Mouse (Mus musculus): ENCODE data around the gene Traip.

The Traip gene

GRCm38 (mm10) chr9:107971690-107972541 is 22.0 kb downstream of the Traip start:
- DNase-seq (ENCODE audit: low read depth), result peak; percentile 54

DNA sequence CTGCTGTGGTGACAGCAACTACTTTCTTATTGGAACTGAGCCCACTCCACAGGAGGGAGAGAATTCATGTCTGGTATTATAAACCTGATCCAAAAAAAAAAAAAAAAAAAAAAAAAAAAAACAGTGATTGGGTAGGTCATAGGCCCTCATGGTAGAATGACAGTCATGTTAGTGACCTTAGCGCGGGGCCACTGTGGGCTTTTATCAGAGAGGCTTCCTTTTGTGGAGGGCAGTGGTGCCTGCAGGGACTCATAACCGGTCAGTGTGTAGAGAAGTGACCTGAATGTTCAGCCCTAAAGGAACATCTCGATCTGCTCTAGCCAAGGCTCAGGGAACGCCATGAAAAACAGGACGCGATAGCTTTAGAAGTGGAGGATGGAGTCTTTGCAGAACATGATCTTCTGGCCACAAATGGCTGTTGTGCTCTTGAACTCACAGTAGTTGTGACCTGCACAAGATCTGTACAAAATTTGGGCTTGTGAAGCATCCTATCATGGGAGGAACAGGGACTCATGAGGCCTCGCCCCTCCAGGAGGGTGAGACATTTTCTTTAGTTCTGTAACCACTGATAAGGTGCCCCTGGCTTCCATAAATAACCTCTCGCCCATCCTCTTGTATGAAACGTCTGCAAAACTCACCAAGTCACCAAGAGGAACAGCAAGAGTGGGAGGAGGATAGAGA is 24.7 kb downstream of the Traip start:
- DNase-seq (ENCODE audit: low read depth), result no peak

DNA sequence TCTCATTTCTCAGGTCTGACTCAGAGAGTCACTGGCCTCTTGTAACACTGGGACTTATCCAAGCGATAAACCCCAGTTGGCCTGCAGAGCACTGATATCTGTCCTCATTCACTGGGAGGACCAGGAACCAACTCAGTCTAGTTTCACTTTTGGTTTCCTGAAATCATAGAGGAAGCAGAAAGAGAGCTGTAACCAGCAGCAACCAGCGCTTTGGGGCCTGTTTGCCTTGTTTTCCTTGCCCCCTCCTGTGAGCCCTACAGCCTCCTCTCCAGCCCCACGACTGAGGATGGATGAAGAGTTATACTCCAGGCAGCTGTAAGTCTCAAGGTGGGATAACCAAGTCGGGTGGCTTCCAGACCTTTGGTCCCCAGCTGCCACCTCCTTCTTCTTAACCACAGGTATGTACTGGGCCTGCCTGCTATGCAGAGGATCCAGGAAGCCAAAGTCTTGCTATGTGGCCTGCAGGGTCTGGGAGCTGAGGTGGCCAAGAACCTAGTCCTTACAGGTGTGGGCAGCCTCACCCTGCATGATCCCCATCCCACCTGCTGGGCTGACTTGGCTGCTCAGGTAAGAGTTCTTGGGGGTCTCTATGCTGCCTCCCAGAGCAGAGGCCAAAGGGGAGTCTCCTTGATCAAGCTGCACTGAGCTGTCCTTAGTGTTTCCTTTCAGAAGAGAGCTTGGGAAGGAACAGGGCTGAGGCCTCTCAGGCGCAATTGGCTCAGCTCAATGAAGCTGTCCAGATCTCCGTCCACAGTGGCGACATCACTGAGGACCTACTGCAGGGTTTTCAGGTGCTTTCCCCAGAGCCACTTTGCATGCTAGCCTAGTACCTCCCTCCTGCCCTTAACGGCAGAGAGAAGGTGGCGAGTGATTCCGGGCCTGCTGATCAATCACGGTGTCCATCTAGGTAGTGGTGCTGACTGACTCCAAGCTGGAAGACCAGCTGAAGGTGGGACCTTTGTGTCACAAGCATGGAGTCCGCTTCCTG is 25.8 kb downstream of the Traip start, which contains the start of gene Uba7:
Uba7 (plus strand) TSS at position 107 of the 988 bp plus-strand sequence.
- DNase-seq (ENCODE audit: low read depth), result peak; percentile 88

DNA sequence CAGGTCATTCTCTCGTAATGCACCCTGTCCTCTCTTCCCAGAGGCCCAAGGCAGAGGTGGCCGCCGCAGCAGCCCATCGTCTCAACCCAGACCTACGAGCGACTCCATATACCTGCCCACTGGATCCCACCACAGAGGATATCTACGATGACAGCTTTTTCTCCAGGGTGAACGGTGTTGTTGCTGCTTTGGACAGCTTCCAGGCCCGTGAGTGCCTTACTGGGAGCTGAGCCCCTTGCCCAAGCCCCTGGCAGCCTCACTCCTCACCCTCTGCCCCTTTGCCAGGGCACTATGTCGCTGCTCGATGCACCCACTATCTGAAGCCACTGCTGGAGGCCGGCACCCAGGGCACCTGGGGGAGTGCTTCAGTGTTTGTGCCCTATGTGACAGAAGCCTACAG is 28.9 kb downstream of the Traip start:
- no peak for DNase-seq (ENCODE audit: low read depth)

- DNase-seq (ENCODE audit: low read depth), result no peak
Measured at GRCm38 (mm10) chr9:107981684-107982605, 32.0 kb downstream of the Traip start.

DNA sequence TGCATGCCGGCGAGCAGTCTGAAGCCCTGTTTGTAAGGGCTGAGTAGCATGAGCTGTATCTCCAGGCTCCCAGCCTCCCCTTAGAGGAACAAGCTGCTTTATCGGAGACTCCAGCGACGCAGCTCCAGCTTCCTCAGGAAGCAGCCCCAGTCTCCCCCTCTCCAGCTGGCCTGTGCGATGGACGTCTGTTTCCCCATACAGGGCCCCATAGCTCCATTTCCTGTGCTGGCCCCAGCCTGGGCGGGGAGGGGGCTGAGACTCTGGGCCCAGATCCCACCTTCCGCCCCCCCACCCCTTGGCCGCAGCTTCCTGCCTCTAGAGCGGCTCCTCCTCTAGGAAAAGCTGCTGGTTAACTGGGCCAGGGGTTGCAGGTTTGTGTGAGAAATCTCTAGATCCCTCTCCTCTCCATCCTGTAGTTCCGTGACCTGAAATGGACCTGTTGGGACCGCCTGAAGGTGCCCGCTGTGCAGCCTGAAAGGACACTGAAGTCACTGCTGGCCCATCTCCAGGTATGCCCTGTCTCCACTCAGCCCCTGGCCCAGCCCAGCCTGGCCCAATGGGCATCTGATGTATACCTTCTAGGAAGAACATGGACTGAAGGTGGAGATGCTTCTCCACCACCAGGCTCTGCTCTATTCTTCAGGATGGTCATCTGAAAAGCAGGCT is 32.9 kb downstream of the Traip start, which contains the start of gene Gm20661:
Gm20661 (plus strand) TSS at position 378 of the 666 bp plus-strand sequence.
- no peak for DNase-seq (ENCODE audit: low read depth)

DNA sequence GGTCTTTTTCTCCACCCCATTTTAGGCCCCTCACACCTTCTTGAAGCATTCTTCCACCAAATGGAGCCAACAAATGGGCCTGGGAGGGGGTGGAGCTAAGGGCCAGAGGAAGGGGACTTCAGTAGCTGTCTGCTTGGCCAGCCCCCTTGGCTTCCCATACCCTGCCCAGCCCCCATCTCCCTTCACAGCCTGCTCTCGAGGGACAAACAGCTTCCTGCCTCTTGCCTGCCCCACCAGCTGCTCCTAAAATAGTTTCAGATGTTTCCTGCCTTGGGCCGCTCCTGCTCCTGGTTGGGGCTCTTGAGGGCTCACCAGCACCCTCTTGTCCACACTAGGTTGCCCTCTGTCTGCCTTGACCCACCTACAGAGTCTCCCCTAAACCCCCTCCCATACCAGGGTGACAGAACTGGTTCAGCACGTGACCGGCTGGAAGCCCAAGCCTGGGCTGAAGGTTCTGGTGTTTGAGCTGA is 33.5 kb downstream of the Traip start:
- no peak for DNase-seq (ENCODE audit: low read depth)

- no peak for DNase-seq (ENCODE audit: low read depth)
Measured at GRCm38 (mm10) chr9:107984052-107984753, 34.3 kb downstream of the Traip start.

- no peak for DNase-seq (ENCODE audit: low read depth)
Measured at GRCm38 (mm10) chr9:107984754-107985055, 34.8 kb downstream of the Traip start.

DNA sequence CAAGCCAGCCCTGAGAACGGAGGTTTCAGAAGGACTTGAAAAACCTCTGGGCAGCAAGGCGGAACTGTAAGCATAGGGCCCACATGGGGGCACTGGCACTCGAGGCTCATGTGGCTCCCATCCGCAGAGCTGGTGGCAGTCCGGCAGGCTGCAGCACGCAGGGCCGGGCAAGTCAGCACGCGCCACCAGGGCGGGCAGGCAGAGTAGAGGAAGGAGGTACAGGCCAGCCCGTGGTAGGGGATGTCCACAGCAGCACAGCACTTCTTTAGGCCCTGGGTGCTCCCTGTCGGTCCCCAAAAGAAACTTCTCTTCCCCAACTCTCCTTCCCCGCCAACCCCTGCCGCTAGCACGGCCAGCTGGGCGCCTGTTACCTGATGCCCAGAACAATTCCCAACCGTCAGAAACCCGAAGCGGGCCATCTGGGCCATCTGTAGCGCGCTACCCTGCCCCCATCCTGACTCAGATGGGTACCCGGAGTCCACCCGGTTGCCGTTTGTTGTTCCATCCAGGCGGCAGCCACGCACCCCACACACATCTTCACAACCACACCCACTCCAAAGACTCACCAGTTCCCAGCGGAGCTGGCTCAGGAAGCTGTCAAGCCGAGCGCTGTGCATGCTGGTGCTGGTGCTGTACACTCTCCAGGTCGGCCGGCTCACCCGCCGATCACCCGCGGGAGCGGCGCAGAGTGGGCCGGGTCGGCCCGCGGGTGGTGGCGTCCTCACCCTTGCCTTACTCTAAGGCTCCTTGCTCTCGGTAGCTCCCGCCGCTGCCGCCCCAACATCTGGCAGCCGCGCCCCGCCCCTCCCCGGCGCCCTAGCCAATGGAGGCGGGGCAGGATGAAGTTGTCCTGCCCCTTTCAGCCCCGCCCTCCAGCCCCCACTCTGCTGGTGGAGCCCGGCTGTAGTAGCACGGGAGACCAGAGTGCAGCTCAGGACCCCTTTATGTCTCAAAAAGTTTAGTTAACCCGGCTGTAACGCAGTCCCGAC is 35.5 kb downstream of the Traip start, which contains the start of gene Inka1:
Inka1 (minus strand) TSS at position 749 of the 989 bp plus-strand sequence.
- DNase-seq (ENCODE audit: low read depth), result peak; percentile 94

GRCm38 (mm10) chr9:107986376-107986775 is 36.4 kb downstream of the Traip start:
- peak; percentile 85 for DNase-seq (ENCODE audit: low read depth)

DNA sequence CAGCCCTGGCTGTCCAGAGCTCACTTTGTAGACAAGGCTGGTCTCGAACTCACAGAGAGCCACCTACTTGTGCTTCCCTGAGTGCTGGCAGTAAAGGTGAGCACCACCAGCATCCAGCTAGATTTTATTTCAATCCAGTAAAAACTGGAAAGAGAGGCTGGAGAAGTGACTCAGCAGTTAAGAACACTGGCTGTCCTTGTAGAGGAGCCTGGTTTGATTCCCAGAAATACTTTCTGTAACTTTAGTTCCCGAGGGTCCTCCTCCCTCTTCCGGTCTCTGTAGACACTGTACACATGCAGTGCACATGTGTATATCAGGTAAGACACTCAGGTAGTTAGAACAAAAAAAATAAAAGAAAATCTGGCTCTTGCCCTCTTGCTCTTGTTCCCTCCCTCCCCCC is 38.0 kb downstream of the Traip start:
- DNase-seq (ENCODE audit: low read depth), result no peak

DNA sequence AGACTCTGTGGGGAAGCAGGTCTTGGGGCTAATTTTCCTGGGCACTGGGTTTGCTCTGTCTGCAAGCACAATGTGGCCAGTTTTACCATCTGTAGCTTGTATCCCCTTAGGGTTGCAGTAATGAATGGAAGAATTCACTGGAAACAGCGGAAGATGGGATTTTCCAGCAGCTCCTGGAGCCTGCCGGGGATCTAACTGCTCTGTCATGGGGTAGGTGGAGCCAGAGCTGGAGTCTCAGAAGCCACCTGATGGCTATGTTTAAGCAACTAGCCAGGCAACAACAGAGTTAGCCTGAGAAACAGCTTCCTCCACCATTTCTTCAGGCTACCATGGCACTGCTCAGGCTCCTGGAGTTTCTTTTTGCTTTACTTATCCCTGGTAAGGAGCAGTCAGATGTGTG is 42.3 kb downstream of the Traip start, which contains the start of gene Cdhr4:
Cdhr4 (plus strand) TSS at position 301 of the 400 bp plus-strand sequence.
- DNase-seq (ENCODE audit: low read depth), result no peak

- no peak for DNase-seq (ENCODE audit: low read depth)
Measured at GRCm38 (mm10) chr9:107993013-107993412, 43.1 kb downstream of the Traip start.

DNA sequence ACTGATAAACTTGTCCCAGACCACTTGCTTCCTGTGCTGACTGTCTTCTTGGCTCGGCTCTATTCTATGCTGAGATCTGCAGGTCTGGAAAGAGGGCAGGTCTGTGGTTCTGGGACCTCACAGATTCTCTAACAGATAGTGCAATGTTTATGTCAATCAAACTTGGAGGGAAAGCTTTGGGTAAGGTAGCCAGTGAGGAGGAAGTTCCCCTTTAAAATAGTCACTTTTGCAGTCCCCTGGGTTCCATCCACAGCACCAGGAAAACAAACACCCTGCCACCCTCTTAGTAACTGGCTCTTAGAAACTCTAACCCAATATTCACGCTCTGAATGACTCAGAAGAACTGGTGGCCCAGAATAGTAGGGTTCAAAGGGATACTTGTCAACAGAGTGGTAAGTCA is 44.5 kb downstream of the Traip start:
- DNase-seq (ENCODE audit: low read depth), result no peak

GRCm38 (mm10) chr9:107995513-107995912 is 45.6 kb downstream of the Traip start:
- DNase-seq (ENCODE audit: low read depth), result no peak

- DNase-seq (ENCODE audit: low read depth), result no peak
Measured at GRCm38 (mm10) chr9:107996049-107996448, 46.1 kb downstream of the Traip start, which contains the start of gene Gm20662. TSS of gene Gm20662 (plus strand) at chr9:107996349.
